Mouse (Mus musculus) duodenum, adult 2 months (tissue): Measurements from ENCODE around the gene Yeats2. TPM values are rescaled to one million over a fixed set of nuclear protein-coding genes. Genes with fewer than 3 reads are reported as not detected.

ENCODE experiments used
- polyA plus RNA-seq: library from polyadenylated mRNA; depleted of rRNA; stranded (reverse); fragments of >200 nt; gene quantifications from 2 replicates; pipeline ENCODE4 v1.2.3, GENCODE M21; 2012; ENCODE audit warnings: low replicate concordance; rRNA removed

Gene Yeats2
- 3.0 and 7.3 TPM in 2 replicates for polyA plus RNA-seq

DNA sequence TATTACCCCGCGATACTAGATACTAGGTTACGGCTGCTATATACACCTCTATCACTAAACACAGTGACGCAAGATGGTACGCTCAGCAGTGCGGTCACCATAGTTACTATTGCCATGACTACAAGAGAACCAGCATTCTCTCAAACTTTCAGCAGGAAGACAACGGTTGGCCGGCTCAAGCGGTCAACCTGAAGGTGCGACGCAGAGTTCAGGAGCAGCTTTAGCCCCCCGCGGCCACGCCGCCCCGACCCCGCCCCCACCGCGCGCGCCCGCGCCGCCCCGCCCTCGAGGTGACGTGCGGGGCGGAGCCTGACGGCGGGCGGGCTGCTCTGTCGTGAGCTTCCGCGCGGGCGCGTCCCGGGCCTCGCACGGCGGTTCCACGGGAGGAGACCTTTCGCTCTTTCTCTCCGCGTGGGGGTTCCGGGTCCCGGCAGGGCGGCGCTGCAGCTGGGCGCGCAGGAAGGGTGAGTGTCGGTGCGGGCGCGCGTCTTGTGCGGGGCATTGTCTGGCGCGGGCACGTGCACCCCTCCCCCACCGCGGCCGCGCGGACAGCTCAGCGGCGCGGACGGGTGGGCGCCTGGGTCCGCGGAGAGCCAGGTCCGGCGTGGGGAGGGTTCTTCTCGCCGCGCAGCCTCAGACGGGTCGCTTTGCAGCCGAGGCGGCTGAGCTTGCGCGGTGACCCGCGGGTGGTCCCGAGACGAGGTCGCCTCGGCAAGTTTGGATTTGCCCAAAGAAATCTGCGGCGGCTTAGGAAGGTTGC is at the start of gene Yeats2:
TSS of gene Yeats2 (plus strand) at position 292 of the 760 bp plus-strand sequence.

DNA sequence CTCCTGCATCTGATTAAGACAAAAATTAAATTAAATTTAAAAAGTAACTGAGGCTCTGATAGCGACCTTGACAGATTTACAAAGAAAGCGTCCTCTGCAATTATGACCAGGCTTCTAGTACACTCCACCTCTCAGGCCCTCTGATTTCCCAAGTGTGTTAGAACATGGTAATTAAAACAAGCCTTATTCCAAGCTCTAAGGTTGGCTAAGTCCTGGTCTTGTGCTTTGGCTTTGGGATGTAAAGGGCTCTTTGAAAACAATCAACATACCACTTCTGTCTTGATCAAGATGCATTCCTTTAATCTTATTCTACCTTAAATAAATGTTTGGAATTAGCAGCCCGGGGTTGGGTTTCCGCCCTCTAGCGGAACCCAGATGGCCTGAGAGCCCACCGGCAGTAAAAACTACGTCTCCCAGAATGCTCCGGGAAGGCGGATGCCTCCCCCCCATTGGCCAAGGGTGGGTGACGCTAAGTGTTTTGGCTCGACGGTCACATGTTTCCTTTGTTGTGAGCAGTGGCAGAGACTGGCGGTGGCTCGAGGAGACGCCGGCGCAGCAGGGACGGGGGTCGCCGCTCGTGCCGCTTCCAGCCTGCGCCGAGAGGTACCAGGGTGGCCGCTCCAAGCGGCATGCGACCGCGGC is 43.7 kb upstream of the Yeats2 start, which contains the start of gene Klhl24:
TSS of gene Klhl24 (plus strand) at position 474 of the 642 bp plus-strand sequence.

GRCm38 (mm10) chr16:20240468-20241414 is 99.9 kb downstream of the Yeats2 start, which contains the start of gene Map6d1:
Gene Map6d1 (minus strand): TSS chr16:20241358.

Other genes starting within 250 kb of the Yeats2 start
- 0.48 and 1.2 TPM in 2 replicates for gene Klhl6, start 158.0 kb upstream of the Yeats2 start, polyA plus RNA-seq
- gene Klhl24, start 43.5 kb upstream of the Yeats2 start, polyA plus RNA-seq = 0.92 and 1.1 TPM in 2 replicates
- gene Map6d1, start 100.3 kb downstream of the Yeats2 start, polyA plus RNA-seq = 0.21 TPM in 1 of 2 replicates, not detected in the other
- gene Parl, start 161.3 kb downstream of the Yeats2 start, polyA plus RNA-seq = 15.5 and 21.6 TPM in 2 replicates
- gene Cyp2ab1, start 184.3 kb downstream of the Yeats2 start, polyA plus RNA-seq = 0.09 TPM in 1 of 2 replicates, not detected in the other